Mouse (Mus musculus): ENCODE results near the gene Gm2916.
"Not testable (repeated sequence)": the region's sequence is repeated elsewhere in the genome, so short reads cannot be mapped to it uniquely, and the experiment has no call there.

GRCm38 (mm10) chr14:3931456-3931855 lies 47.5 kb downstream of the Gm2916 start, which contains the start of gene Gm3029:
- TF ChIP-seq CTCF (IDR thresholded peaks at IDR 0.05; ENCODE audit: low read depth); EP300 (optimal IDR thresholded peaks at IDR 0.05): not testable (repeated sequence)
